Mouse (Mus musculus) myocyte (in vitro differentiated cells): ENCODE measurements around the gene Cramp1l. TPM values are rescaled to one million over a fixed set of nuclear protein-coding genes. Genes with fewer than 3 reads are reported as not detected.

ENCODE experiments used
- H3K27me3 ChIP-seq: one replicate; pipeline ENCODE4 v1.6.1; 2011; ENCODE audit not compliant: control insufficient read depth, insufficient read depth, insufficient read length
- H3K36me3 ChIP-seq: one replicate; pipeline ENCODE4 v1.6.1; 2011; ENCODE audit not compliant: control insufficient read depth, insufficient read depth
- H3K4me2 ChIP-seq: one replicate; pipeline ENCODE4 v1.6.1; 2011; ENCODE audit warnings: low read depth, control low read depth
- H3K4me3 ChIP-seq: one replicate; pipeline ENCODE4 v1.5.1; 2011; ENCODE audit warnings: mild to moderate bottlenecking, control low read depth, moderate library complexity
- H3K79me2 ChIP-seq: one replicate; pipeline ENCODE4 v1.6.1; 2011; ENCODE audit not compliant: control insufficient read depth, insufficient read depth
- H3ac ChIP-seq: one replicate; pipeline ENCODE4 v1.6.1; 2011; ENCODE audit not compliant: control insufficient read depth, insufficient read length
- CEBPB ChIP-seq: IDR thresholded peaks from 2 replicates; pipeline ENCODE4 v1.6.1; 2011; ENCODE audit warnings: mild to moderate bottlenecking, moderate library complexity; ENCODE audit not compliant: poor library complexity, insufficient read depth, severe bottlenecking
- E2F4 ChIP-seq: IDR thresholded peaks from one replicate; pipeline ENCODE4 v1.6.1; 2011; ENCODE audit warnings: mild to moderate bottlenecking, control low read depth, moderate library complexity; ENCODE audit not compliant: insufficient read depth
- MAX ChIP-seq: IDR thresholded peaks from one replicate; pipeline ENCODE4 v1.6.1; 2011; ENCODE audit warnings: low read depth, mild to moderate bottlenecking, control low read depth
- MYOD1 ChIP-seq, 3 experiments: IDR thresholded peaks; one replicate each; pipeline ENCODE4 v1.6.1; 2011; ENCODE audit warnings: control low read depth in 2 of 3, low read depth in 2 of 3, mild to moderate bottlenecking in 2 of 3, moderate library complexity in 1 of 3; ENCODE audit not compliant: insufficient read length in 2 of 3, control insufficient read depth in 1 of 3
- MYOG ChIP-seq, 3 experiments: IDR thresholded peaks; one replicate each; pipeline ENCODE4 v1.6.1; 2011; ENCODE audit warnings: control low read depth in 2 of 3, low read depth in 2 of 3, mild to moderate bottlenecking in 2 of 3; ENCODE audit not compliant: insufficient read length in 2 of 3, control insufficient read depth in 1 of 3, insufficient read depth in 1 of 3
- POLR2A ChIP-seq: IDR thresholded peaks from one replicate; pipeline ENCODE4 v1.6.1; 2011; ENCODE audit warnings: low read depth, mild to moderate bottlenecking, control low read depth, moderate library complexity; ENCODE audit not compliant: insufficient read length
- POLR2AphosphoS2 ChIP-seq: IDR thresholded peaks from one replicate; pipeline ENCODE4 v1.6.1; 2011; ENCODE audit warnings: low read depth, control low read depth; ENCODE audit not compliant: insufficient read length
- REST ChIP-seq: IDR thresholded peaks from one replicate; pipeline ENCODE4 v1.6.1; 2011; ENCODE audit warnings: mild to moderate bottlenecking, control low read depth, moderate library complexity; ENCODE audit not compliant: insufficient read depth, insufficient read length
- SRF ChIP-seq: IDR thresholded peaks from one replicate; pipeline ENCODE4 v1.6.1; 2011; ENCODE audit warnings: low read depth; ENCODE audit not compliant: control insufficient read depth, insufficient read length
- TCF12 ChIP-seq: IDR thresholded peaks from one replicate; pipeline ENCODE4 v1.6.1; 2011; ENCODE audit warnings: mild to moderate bottlenecking, control low read depth; ENCODE audit not compliant: poor library complexity, insufficient read depth, severe bottlenecking
- TCF3 ChIP-seq: IDR thresholded peaks from one replicate; pipeline ENCODE4 v1.6.1; 2011; ENCODE audit warnings: low read depth, control low read depth; ENCODE audit not compliant: insufficient read length
- USF1 ChIP-seq: IDR thresholded peaks from one replicate; pipeline ENCODE4 v1.6.1; 2011; ENCODE audit warnings: low read depth, mild to moderate bottlenecking, control low read depth, moderate library complexity
- polyA plus RNA-seq: library from polyadenylated mRNA; unstranded; fragments of >200 nt; fragmentation: generic; extraction: Trizol; gene quantifications from one replicate; pipeline ENCODE4 v1.2.1, GENCODE M21; 2012; ENCODE audit warnings: missing spikeins

The Cramp1l gene
- polyA plus RNA-seq, 1 experiment = 3.5 TPM

- no peaks in the 10 kb centered on the region for H3K36me3 ChIP-seq
- H3K27me3 ChIP-seq = no peaks in the 10 kb centered on the region
- peak overlapping the region; percentile 93 for H3K4me2 ChIP-seq
- H3ac ChIP-seq = no peak overlapping the region
- peak overlapping the region; percentile 89 for H3K4me3 ChIP-seq
- TF ChIP-seq TCF3 (no peak), MYOG (IDR thresholded peaks at IDR 0.05; ENCODE audit: control insufficient read depth in 1 of 3, insufficient read depth in 1 of 3, insufficient read length in 2 of 3, low read depth in 2 of 3) (no peak), REST (no peak), SRF (no peak), CEBPB (no peak), MAX (no peak), TCF12 (no peak), USF1 (no peak), POLR2AphosphoS2 (no peak), E2F4 (no peak), POLR2A (no peak), MYOD1 (IDR thresholded peaks at IDR 0.05; ENCODE audit: control insufficient read depth in 1 of 3, insufficient read length in 2 of 3, low read depth in 2 of 3) (no peak)
- peaks cover 64% of the 10 kb centered on the region for H3K79me2 ChIP-seq
Observed at GRCm38 (mm10) chr17:24934926-24935325, 80.7 kb downstream of the Cramp1l start.

GRCm38 (mm10) chr17:24933163-24933562 is 82.4 kb downstream of the Cramp1l start:
- no peaks in the 10 kb centered on the region for H3K36me3 ChIP-seq
- TF ChIP-seq MYOG (IDR thresholded peaks at IDR 0.05; ENCODE audit: control insufficient read depth in 1 of 3, insufficient read depth in 1 of 3, insufficient read length in 2 of 3, low read depth in 2 of 3) = peak in 2 of 3 experiments; percentile 39 to 75
- no peak for TF ChIP-seq SRF
- peak in 2 of 3 experiments; percentile 44 to 53 for TF ChIP-seq MYOD1 (IDR thresholded peaks at IDR 0.05; ENCODE audit: control insufficient read depth in 1 of 3, insufficient read length in 2 of 3, low read depth in 2 of 3)
- no peak for TF ChIP-seq REST
- H3K27me3 ChIP-seq = no peaks in the 10 kb centered on the region
- peaks cover 76% of the 10 kb centered on the region for H3K79me2 ChIP-seq
- H3ac ChIP-seq = no peak overlapping the region
- peak overlapping the region; percentile 93 for H3K4me2 ChIP-seq
- H3K4me3 ChIP-seq = no peak overlapping the region

- H3K36me3 ChIP-seq = peaks cover 4% of the 10 kb centered on the region
Observed at GRCm38 (mm10) chr17:24932431-24932830, 83.2 kb downstream of the Cramp1l start.

GRCm38 (mm10) chr17:24929506-24929905 is 86.1 kb downstream of the Cramp1l start:
- Histone ChIP-seq H3K36me3 (peaks cover 26% of the 10 kb centered on the region), H3K79me2 (peaks cover 85% of the 10 kb centered on the region), H3K27me3 (no peaks in the 10 kb centered on the region), H3K4me3 (no peak overlapping the region), H3ac (no peak overlapping the region), H3K4me2 (peak overlapping the region; percentile 70)
- no peak for TF ChIP-seq TCF3
- TF ChIP-seq MAX = no peak
- no peak for TF ChIP-seq E2F4
- TF ChIP-seq MYOG (IDR thresholded peaks at IDR 0.05; ENCODE audit: control insufficient read depth in 1 of 3, insufficient read depth in 1 of 3, insufficient read length in 2 of 3, low read depth in 2 of 3) = no peak
- TF ChIP-seq TCF12 = no peak
- no peak for TF ChIP-seq REST
- TF ChIP-seq MYOD1 (IDR thresholded peaks at IDR 0.05; ENCODE audit: control insufficient read depth in 1 of 3, insufficient read length in 2 of 3, low read depth in 2 of 3) = no peak
- no peak for TF ChIP-seq POLR2A
- no peak for TF ChIP-seq SRF
- TF ChIP-seq USF1 = no peak
- TF ChIP-seq POLR2AphosphoS2 = no peak

More at GRCm38 (mm10) chr17:24932431-24932830, 83.2 kb downstream of the Cramp1l start:
- no peak overlapping the region for H3K4me2 ChIP-seq
- TF ChIP-seq MAX = no peak
- TF ChIP-seq USF1 = no peak
- TF ChIP-seq MYOD1 (IDR thresholded peaks at IDR 0.05; ENCODE audit: control insufficient read depth in 1 of 3, insufficient read length in 2 of 3, low read depth in 2 of 3) = no peak
- no peak for TF ChIP-seq CEBPB
- no peak for TF ChIP-seq SRF
- no peak overlapping the region for H3ac ChIP-seq
- no peaks in the 10 kb centered on the region for H3K27me3 ChIP-seq
- H3K79me2 ChIP-seq = peaks cover 83% of the 10 kb centered on the region
- no peak overlapping the region for H3K4me3 ChIP-seq

- Histone ChIP-seq H3K4me3 (no peak overlapping the region), H3K79me2 (peaks cover 39% of the 10 kb centered on the region)
Observed at GRCm38 (mm10) chr17:24923246-24923645, 92.3 kb downstream of the Cramp1l start.

More at GRCm38 (mm10) chr17:24923246-24923645, 92.3 kb downstream of the Cramp1l start:
- TF ChIP-seq REST (no peak), CEBPB (no peak), MYOG (IDR thresholded peaks at IDR 0.05; ENCODE audit: control insufficient read depth in 1 of 3, insufficient read depth in 1 of 3, insufficient read length in 2 of 3, low read depth in 2 of 3) (no peak), MYOD1 (IDR thresholded peaks at IDR 0.05; ENCODE audit: control insufficient read depth in 1 of 3, insufficient read length in 2 of 3, low read depth in 2 of 3) (no peak), SRF (no peak)
- Histone ChIP-seq H3K27me3 (no peaks in the 10 kb centered on the region), H3K4me2 (no peak overlapping the region), H3K36me3 (peaks cover 79% of the 10 kb centered on the region), H3ac (no peak overlapping the region)
